Mouse (Mus musculus) kidney, embryonic 16.5 days (tissue): ENCODE results near the gene C2cd5. TPM values are rescaled to one million over a fixed set of nuclear protein-coding genes. Genes with fewer than 3 reads are reported as not detected.
A peak's percentile ranks its signal among the peaks of the same experiment; 100 is the strongest.

Experiments used
- ATAC-seq: fragments of 200-750 bp; cut with Nextera tagmentation; 2 replicates; pipeline ENCODE4 v1.8.0; 2017; ENCODE audit warnings: moderate TSS enrichment; ENCODE audit not compliant: low FRiP score, low TSS enrichment
- H3K27ac ChIP-seq: fragments of 300-500 bp; sonication (generic); 2 replicates; pipeline ENCODE4 v1.5.1; 2014; ENCODE audit warnings: low read length
- H3K27me3 ChIP-seq: fragments of 300-500 bp; sonication (generic); 2 replicates; pipeline ENCODE4 v1.6.1; 2014; ENCODE audit warnings: low read length, control low read depth, mixed read lengths; ENCODE audit not compliant: insufficient read depth
- H3K36me3 ChIP-seq: fragments of 300-500 bp; sonication (generic); 2 replicates; pipeline ENCODE4 v1.6.1; 2014; ENCODE audit warnings: low read length, control low read depth, mixed read lengths; ENCODE audit not compliant: insufficient read depth
- H3K4me1 ChIP-seq: fragments of 300-500 bp; sonication (generic); 2 replicates; pipeline ENCODE4 v1.6.1; 2014; ENCODE audit warnings: low read length, control low read depth, mixed read lengths; ENCODE audit not compliant: insufficient read depth
- H3K4me2 ChIP-seq: fragments of 300-500 bp; sonication (generic); replicated peaks from 2 replicates; pipeline ENCODE4 v1.6.1; 2014; ENCODE audit warnings: low read depth, low read length
- H3K4me3 ChIP-seq: fragments of 300-500 bp; sonication (generic); 2 replicates; pipeline ENCODE4 v1.5.1; 2014; ENCODE audit warnings: mild to moderate bottlenecking, low read length
- H3K9ac ChIP-seq: fragments of 300-500 bp; sonication (generic); replicated peaks from 2 replicates; pipeline ENCODE4 v1.6.1; 2014; ENCODE audit warnings: low read length
- H3K9me3 ChIP-seq: fragments of 300-500 bp; sonication (generic); 2 replicates; pipeline ENCODE4 v1.6.1; 2016; ENCODE audit warnings: low read length, control low read depth
- WGBS: fragments of 180-500 bp; shearing (Covaris S2); extraction: QIAGEN DNeasy Blood & Tissue Kit; methylation state at CpG from one replicate; pipeline ENCODE4 v1.1.7; 2014; 5-methylcytosine and 5-hydroxymethylcytosine counted together
- polyA plus RNA-seq: library from polyadenylated mRNA; unstranded; fragments of >200 nt; fragmentation: Nextera tagmentation; extraction: Ambion mirVana; gene quantifications from 2 replicates; pipeline ENCODE4 v1.2.1, GENCODE M21; 2015

The C2cd5 gene
- polyA plus RNA-seq, 1 experiment from 2014 or later = 35.3 TPM

- H3K4me3 ChIP-seq = no peak overlapping the region
- H3K27me3 ChIP-seq = no peaks in the 10 kb centered on the region
- no peaks in the 10 kb centered on the region for H3K4me1 ChIP-seq
- no peak overlapping the region for H3K27ac ChIP-seq
- no peaks in the 10 kb centered on the region for H3K36me3 ChIP-seq
- no peak overlapping the region for H3K9ac ChIP-seq
- no peak overlapping the region for H3K4me2 ChIP-seq
- ATAC-seq = no peak
- WGBS = 67% methylated on average over 3 of the region's 3 CpGs
- H3K9me3 ChIP-seq = peaks cover 6% of the 10 kb centered on the region; the same call in 1 of the 2 replicates
Observed at GRCm38 (mm10) chr6:143105766-143106165, 5.8 kb upstream of the C2cd5 start.

DNA sequence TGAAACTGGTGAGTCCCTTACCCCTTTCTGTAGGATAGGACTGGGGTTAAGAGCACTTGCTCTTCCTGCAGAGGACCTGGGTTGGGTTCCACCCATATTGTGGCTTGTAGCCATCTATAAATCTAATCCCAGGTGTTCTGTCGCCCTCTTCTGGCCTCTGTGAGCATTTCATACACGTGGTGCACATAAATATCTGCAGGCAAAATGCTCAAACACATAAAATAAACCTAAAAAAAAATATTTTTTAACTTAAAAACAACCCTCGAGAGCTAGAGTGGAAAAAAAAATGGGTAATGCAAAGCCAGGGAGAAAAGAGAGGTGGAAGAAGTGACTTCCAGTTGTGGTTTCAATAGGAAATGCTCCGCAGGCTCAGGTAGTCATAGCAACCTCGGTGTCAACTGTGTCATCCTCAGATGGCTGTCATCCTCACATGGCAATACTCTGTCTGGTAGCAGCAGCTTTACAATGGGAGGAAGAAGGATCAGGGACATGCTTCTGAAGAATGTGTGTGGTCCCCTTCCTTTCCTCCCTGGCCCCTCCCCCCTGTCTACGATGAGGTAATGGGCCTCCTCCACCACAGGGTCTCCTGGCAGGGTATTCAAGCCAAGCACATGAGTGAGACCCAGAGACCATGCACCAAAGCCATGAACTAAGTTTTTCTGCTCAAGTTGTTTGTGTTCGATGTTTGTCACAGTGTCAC is 4.2 kb upstream of the C2cd5 start:
- Histone ChIP-seq H3K27ac (no peak overlapping the region), H3K27me3 (no peaks in the 10 kb centered on the region), H3K4me3 (no peak overlapping the region), H3K4me2 (no peak overlapping the region), H3K9ac (no peak overlapping the region), H3K4me1 (no peaks in the 10 kb centered on the region), H3K9me3 (peaks cover 6% of the 10 kb centered on the region; the same call in 1 of the 2 replicates), H3K36me3 (no peaks in the 10 kb centered on the region)
- 67% methylated on average over 7 of the region's 7 CpGs for WGBS
- ATAC-seq = no peak

GRCm38 (mm10) chr6:143100478-143101115 is 656 bp upstream of the C2cd5 start:
- 42% methylated on average over 8 of the region's 8 CpGs for WGBS
- no peak for ATAC-seq

GRCm38 (mm10) chr6:143099281-143099680 is 660 bp downstream of the C2cd5 start:
- H3K9ac ChIP-seq = peak overlapping the region; percentile 83
- H3K36me3 ChIP-seq = peaks cover 8% of the 10 kb centered on the region; the same call in 1 of the 2 replicates
- peak overlapping the region; percentile 83 for H3K4me2 ChIP-seq
- H3K9me3 ChIP-seq = peaks cover 5% of the 10 kb centered on the region; the same call in 1 of the 2 replicates
- peak overlapping the region; percentile 87 for H3K4me3 ChIP-seq
- peak overlapping the region; percentile 90 for H3K27ac ChIP-seq
- WGBS = 0% methylated on average over 31 of the region's 32 CpGs
- no peaks in the 10 kb centered on the region for H3K4me1 ChIP-seq
- ATAC-seq = peak; percentile 75
- no peaks in the 10 kb centered on the region for H3K27me3 ChIP-seq

More at GRCm38 (mm10) chr6:143100478-143101115, 656 bp upstream of the C2cd5 start:
- Histone ChIP-seq H3K27me3 (no peaks in the 10 kb centered on the region), H3K9me3 (peaks cover 6% of the 10 kb centered on the region; the same call in 1 of the 2 replicates), H3K4me2 (peak overlapping the region; percentile 76), H3K36me3 (peaks cover 4% of the 10 kb centered on the region; the same call in 1 of the 2 replicates), H3K4me1 (no peaks in the 10 kb centered on the region), H3K4me3 (peak overlapping the region; percentile 87), H3K9ac (peak overlapping the region; percentile 70), H3K27ac (peak overlapping the region; percentile 73)

DNA sequence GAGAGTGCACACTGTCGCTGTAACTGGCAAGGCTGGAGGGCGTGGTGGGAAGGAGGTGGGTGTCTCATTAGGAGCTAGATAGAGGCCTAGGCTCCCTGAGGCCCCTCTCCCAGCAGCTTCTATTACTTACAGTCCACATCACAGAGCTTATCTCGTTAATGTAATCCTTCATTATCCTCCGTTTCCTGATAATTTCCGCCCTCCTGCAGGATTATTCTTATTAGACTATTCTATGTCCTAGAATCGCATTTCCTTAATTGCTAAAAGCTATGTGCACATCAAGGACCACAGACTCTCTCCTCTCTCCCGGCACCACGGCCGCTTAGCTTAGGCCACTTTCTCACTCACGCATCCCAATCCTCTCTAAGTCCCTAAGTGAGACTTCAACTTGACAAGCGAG is 4.8 kb downstream of the C2cd5 start:
- Histone ChIP-seq H3K4me1 (no peaks in the 10 kb centered on the region), H3K9me3 (no peaks in the 10 kb centered on the region), H3K4me2 (no peak overlapping the region), H3K27me3 (no peaks in the 10 kb centered on the region), H3K36me3 (peaks cover 20% of the 10 kb centered on the region; the same call in 1 of the 2 replicates), H3K4me3 (no peak overlapping the region), H3K27ac (no peak overlapping the region), H3K9ac (no peak overlapping the region)
- ATAC-seq = no peak
- WGBS = 85% methylated on average over 11 of the region's 11 CpGs

- Histone ChIP-seq H3K9me3 (no peaks in the 10 kb centered on the region), H3K4me2 (no peak overlapping the region), H3K27ac (no peak overlapping the region), H3K36me3 (peaks cover 27% of the 10 kb centered on the region), H3K4me3 (no peak overlapping the region), H3K9ac (no peak overlapping the region), H3K4me1 (no peaks in the 10 kb centered on the region), H3K27me3 (no peaks in the 10 kb centered on the region)
- 67% methylated on average over 4 of the region's 4 CpGs for WGBS
- ATAC-seq = no peak
Observed at GRCm38 (mm10) chr6:143092856-143093255, 7.1 kb downstream of the C2cd5 start.

- H3K27me3 ChIP-seq = no peaks in the 10 kb centered on the region
- H3K9ac ChIP-seq = no peak overlapping the region
- no peaks in the 10 kb centered on the region for H3K9me3 ChIP-seq
- no peak for ATAC-seq
- peaks cover 31% of the 10 kb centered on the region for H3K36me3 ChIP-seq
- WGBS = 97% methylated on average over 6 of the region's 6 CpGs
- no peaks in the 10 kb centered on the region for H3K4me1 ChIP-seq
- no peak overlapping the region for H3K4me2 ChIP-seq
- H3K27ac ChIP-seq = no peak overlapping the region
- H3K4me3 ChIP-seq = no peak overlapping the region
Observed at GRCm38 (mm10) chr6:143091076-143091475, 8.9 kb downstream of the C2cd5 start.

DNA sequence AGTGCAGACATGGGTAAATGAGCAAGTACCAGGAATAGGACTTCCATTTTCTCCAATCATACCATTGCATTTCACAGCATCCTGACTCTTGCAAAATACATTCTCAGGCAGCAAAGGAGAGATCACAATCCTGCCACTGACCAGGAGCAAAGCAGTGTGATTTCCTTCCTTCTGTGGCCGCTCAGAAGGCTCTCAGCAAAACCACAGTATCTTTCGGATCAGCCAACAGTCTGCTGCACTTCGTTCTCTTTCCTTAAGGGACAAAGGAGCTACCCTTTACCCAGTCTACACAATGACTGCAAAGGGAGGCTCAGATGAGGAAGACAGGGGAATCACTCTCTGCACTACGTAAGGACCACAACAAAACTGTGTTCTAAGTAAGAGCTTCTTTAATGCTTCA is 12.6 kb downstream of the C2cd5 start:
- H3K36me3 ChIP-seq = peaks cover 56% of the 10 kb centered on the region
- no peak for ATAC-seq
- no peak overlapping the region for H3K9ac ChIP-seq
- H3K4me2 ChIP-seq = no peak overlapping the region
- no peaks in the 10 kb centered on the region for H3K27me3 ChIP-seq
- H3K9me3 ChIP-seq = no peaks in the 10 kb centered on the region
- no peak overlapping the region for H3K27ac ChIP-seq
- no peaks in the 10 kb centered on the region for H3K4me1 ChIP-seq
- no peak overlapping the region for H3K4me3 ChIP-seq
- WGBS = 91% methylated on average over 4 of the region's 4 CpGs

- H3K27me3 ChIP-seq = no peaks in the 10 kb centered on the region
- WGBS = 96% methylated on average over 1 of the region's 1 CpGs
- no peak overlapping the region for H3K27ac ChIP-seq
- no peak overlapping the region for H3K9ac ChIP-seq
- no peak for ATAC-seq
- no peak overlapping the region for H3K4me2 ChIP-seq
- peaks cover 51% of the 10 kb centered on the region for H3K36me3 ChIP-seq
- no peak overlapping the region for H3K4me3 ChIP-seq
- H3K4me1 ChIP-seq = no peaks in the 10 kb centered on the region
- no peaks in the 10 kb centered on the region for H3K9me3 ChIP-seq
Observed at GRCm38 (mm10) chr6:143085898-143086297, 14.0 kb downstream of the C2cd5 start.
